Mouse (Mus musculus): Measurements from ENCODE around the gene Ttc4.

DNA sequence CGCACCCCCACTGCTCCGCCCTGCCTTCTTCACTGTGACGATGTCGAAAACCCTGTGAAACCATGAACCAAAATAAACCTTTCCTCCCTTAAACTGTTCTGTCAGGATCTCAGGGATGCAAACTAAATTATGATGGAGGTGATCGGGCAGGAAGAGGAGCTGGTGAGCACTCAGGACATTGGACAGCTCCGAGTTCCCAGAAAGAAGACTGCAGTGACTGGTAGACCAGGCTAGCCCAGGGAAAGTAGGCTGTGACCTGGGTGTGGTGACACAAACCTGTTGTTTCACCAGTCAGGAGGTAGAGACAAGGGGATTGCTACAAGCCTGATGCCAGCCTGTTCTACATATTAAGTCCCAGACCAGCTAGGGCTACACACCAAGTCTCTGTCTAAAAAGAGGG, 34.9 kb upstream of the Ttc4 start:
- no peak for TF ChIP-seq CTCF (IDR thresholded peaks at IDR 0.05; ENCODE audit: extremely low read depth, insufficient read depth, insufficient read length, insufficient replicate concordance)
- TF ChIP-seq POLR2A (IDR thresholded peaks at IDR 0.05; ENCODE audit: low read depth, low read length) = no peak

All from spleen, adult 2 months (tissue).